Mouse (Mus musculus) limb, embryonic 11.5 days (tissue): ENCODE data around the gene Stk35. TPM values are rescaled to one million over a fixed set of nuclear protein-coding genes. Genes with fewer than 3 reads are reported as not detected.

Source experiments
- ATAC-seq: fragments of 200-750 bp; cut with Nextera tagmentation; 2 replicates; pipeline ENCODE4 v1.8.0; 2017; ENCODE audit warnings: low read depth; ENCODE audit not compliant: insufficient number of reproducible peaks, low FRiP score, low TSS enrichment
- DNase-seq: peaks from one replicate; pipeline ENCODE4 v3.0.0-alpha.2; 2015; ENCODE audit warnings: low spot score
- H3K27ac ChIP-seq: fragments of 300-500 bp; sonication (generic); replicated peaks from 2 replicates; pipeline ENCODE4 v1.5.1; 2014; ENCODE audit warnings: low read depth, mild to moderate bottlenecking, low read length
- H3K27me3 ChIP-seq: fragments of 300-500 bp; sonication (generic); 2 replicates; pipeline ENCODE4 v1.6.1; 2014; ENCODE audit warnings: mild to moderate bottlenecking, low read length, mixed read lengths; ENCODE audit not compliant: control insufficient read depth, insufficient read depth
- H3K36me3 ChIP-seq: fragments of 300-500 bp; sonication (generic); 2 replicates; pipeline ENCODE4 v1.6.1; 2014; ENCODE audit warnings: mild to moderate bottlenecking, low read length, moderate library complexity, mixed read lengths; ENCODE audit not compliant: control insufficient read depth, insufficient read depth
- H3K4me1 ChIP-seq: fragments of 300-500 bp; sonication (generic); 2 replicates; pipeline ENCODE4 v1.6.1; 2014; ENCODE audit warnings: low read length, mixed read lengths; ENCODE audit not compliant: control insufficient read depth, insufficient read depth
- H3K4me2 ChIP-seq: fragments of 300-500 bp; sonication (generic); 2 replicates; pipeline ENCODE4 v1.6.1; 2014; ENCODE audit warnings: low read depth, mild to moderate bottlenecking, moderate library complexity; ENCODE audit not compliant: severe bottlenecking
- H3K4me3 ChIP-seq: fragments of 300-500 bp; sonication (generic); 2 replicates; pipeline ENCODE4 v1.5.1; 2014; ENCODE audit warnings: low read depth, low read length
- H3K9ac ChIP-seq: fragments of 300-500 bp; sonication (generic); 2 replicates; pipeline ENCODE4 v1.6.1; 2014; ENCODE audit warnings: mild to moderate bottlenecking, low read length
- H3K9me3 ChIP-seq: fragments of 300-500 bp; sonication (generic); 2 replicates; pipeline ENCODE4 v1.6.1; 2016; ENCODE audit warnings: low read length; ENCODE audit not compliant: control insufficient read depth
- WGBS: fragments of 180-500 bp; shearing (Covaris S2); extraction: QIAGEN DNeasy Blood & Tissue Kit; methylation state at CpG from one replicate; pipeline ENCODE4 v1.1.7; 2014; 5-methylcytosine and 5-hydroxymethylcytosine counted together
- polyA plus RNA-seq: library from polyadenylated mRNA; unstranded; fragments of >200 nt; fragmentation: Nextera tagmentation; extraction: Ambion mirVana; gene quantifications from 2 replicates; pipeline ENCODE4 v1.2.1, GENCODE M21; 2014

The Stk35 gene
- polyA plus RNA-seq, 1 experiment from 2014 or later = 20.5 TPM

GRCm38 (mm10) chr2:129821568-129821967 is 21.3 kb downstream of the Stk35 start:
- no peak for ATAC-seq
- 89% methylated on average over 5 of the region's 5 CpGs for WGBS
- H3K9ac ChIP-seq = no peak overlapping the region
- DNase-seq = no peak
- H3K27me3 ChIP-seq = no peaks in the 10 kb centered on the region
- no peaks in the 10 kb centered on the region for H3K4me1 ChIP-seq
- H3K4me2 ChIP-seq = no peak overlapping the region
- no peak overlapping the region for H3K4me3 ChIP-seq
- peaks cover 5% of the 10 kb centered on the region; the same call in 1 of the 2 replicates for H3K36me3 ChIP-seq
- no peak overlapping the region for H3K27ac ChIP-seq
- H3K9me3 ChIP-seq = no peaks in the 10 kb centered on the region

GRCm38 (mm10) chr2:129823310-129823709 is 23.0 kb downstream of the Stk35 start:
- no peak overlapping the region for H3K4me2 ChIP-seq
- no peak overlapping the region for H3K4me3 ChIP-seq
- no peak overlapping the region for H3K27ac ChIP-seq
- DNase-seq (no peak), ATAC-seq (no peak)
- no peaks in the 10 kb centered on the region for H3K4me1 ChIP-seq
- peaks cover 7% of the 10 kb centered on the region; the same call in 1 of the 2 replicates for H3K36me3 ChIP-seq
- no peaks in the 10 kb centered on the region for H3K9me3 ChIP-seq
- H3K27me3 ChIP-seq = no peaks in the 10 kb centered on the region
- no peak overlapping the region for H3K9ac ChIP-seq
- 91% methylated on average over 2 of the region's 2 CpGs for WGBS

GRCm38 (mm10) chr2:129824254-129824653 is 23.9 kb downstream of the Stk35 start:
- Histone ChIP-seq H3K36me3 (peaks cover 11% of the 10 kb centered on the region; the same call in 1 of the 2 replicates), H3K27me3 (no peaks in the 10 kb centered on the region), H3K27ac (no peak overlapping the region), H3K9me3 (no peaks in the 10 kb centered on the region), H3K9ac (no peak overlapping the region), H3K4me1 (no peaks in the 10 kb centered on the region), H3K4me3 (no peak overlapping the region), H3K4me2 (no peak overlapping the region)
- DNase-seq (no peak), ATAC-seq (no peak)
- WGBS = 89% methylated on average over 6 of the region's 6 CpGs

GRCm38 (mm10) chr2:129826141-129826540 is 25.8 kb downstream of the Stk35 start:
- Histone ChIP-seq H3K4me1 (no peaks in the 10 kb centered on the region), H3K9me3 (no peaks in the 10 kb centered on the region), H3K27me3 (no peaks in the 10 kb centered on the region), H3K27ac (no peak overlapping the region), H3K4me3 (no peak overlapping the region), H3K9ac (no peak overlapping the region), H3K36me3 (peaks cover 13% of the 10 kb centered on the region; the same call in 1 of the 2 replicates), H3K4me2 (no peak overlapping the region)
- 94% methylated on average over 3 of the region's 3 CpGs for WGBS
- DNase-seq (no peak), ATAC-seq (no peak)

GRCm38 (mm10) chr2:129832993-129833392 is 32.7 kb downstream of the Stk35 start:
- Histone ChIP-seq H3K4me3 (no peak overlapping the region), H3K36me3 (peaks cover 13% of the 10 kb centered on the region; the same call in 1 of the 2 replicates), H3K9me3 (no peaks in the 10 kb centered on the region), H3K27me3 (no peaks in the 10 kb centered on the region), H3K4me1 (no peaks in the 10 kb centered on the region), H3K27ac (no peak overlapping the region), H3K4me2 (no peak overlapping the region), H3K9ac (no peak overlapping the region)
- WGBS = 82% methylated on average over 4 of the region's 4 CpGs
- no peak for ATAC-seq
- no peak for DNase-seq

GRCm38 (mm10) chr2:129834221-129834620 is 33.9 kb downstream of the Stk35 start:
- 92% methylated on average over 1 of the region's 1 CpGs for WGBS
- H3K9me3 ChIP-seq = no peaks in the 10 kb centered on the region
- DNase-seq = no peak

GRCm38 (mm10) chr2:129834881-129835280 is 34.6 kb downstream of the Stk35 start:
- no peak for DNase-seq
- ATAC-seq = no peak
- WGBS = 83% methylated on average over 6 of the region's 6 CpGs
- Histone ChIP-seq H3K27me3 (no peaks in the 10 kb centered on the region), H3K36me3 (peaks cover 7% of the 10 kb centered on the region; the same call in 1 of the 2 replicates), H3K4me3 (no peak overlapping the region), H3K9ac (no peak overlapping the region), H3K4me1 (no peaks in the 10 kb centered on the region), H3K4me2 (no peak overlapping the region), H3K27ac (no peak overlapping the region), H3K9me3 (no peaks in the 10 kb centered on the region)

More at GRCm38 (mm10) chr2:129834221-129834620, 33.9 kb downstream of the Stk35 start:
- Histone ChIP-seq H3K9ac (no peak overlapping the region), H3K4me3 (no peak overlapping the region), H3K36me3 (peaks cover 7% of the 10 kb centered on the region; the same call in 1 of the 2 replicates), H3K4me2 (no peak overlapping the region), H3K27ac (no peak overlapping the region), H3K4me1 (no peaks in the 10 kb centered on the region), H3K27me3 (no peaks in the 10 kb centered on the region)
- no peak for ATAC-seq

- H3K27ac ChIP-seq = no peak overlapping the region
- 83% methylated on average over 1 of the region's 1 CpGs for WGBS
- H3K9me3 ChIP-seq = no peaks in the 10 kb centered on the region
- H3K27me3 ChIP-seq = no peaks in the 10 kb centered on the region
- H3K4me2 ChIP-seq = no peak overlapping the region
- no peaks in the 10 kb centered on the region for H3K4me1 ChIP-seq
- DNase-seq = no peak
- no peaks in the 10 kb centered on the region for H3K36me3 ChIP-seq
- H3K9ac ChIP-seq = no peak overlapping the region
- H3K4me3 ChIP-seq = no peak overlapping the region
- no peak for ATAC-seq
Measured at GRCm38 (mm10) chr2:129836921-129837320, 36.6 kb downstream of the Stk35 start.

GRCm38 (mm10) chr2:129838321-129838720 is 38.0 kb downstream of the Stk35 start:
- Histone ChIP-seq H3K27me3 (no peaks in the 10 kb centered on the region), H3K9me3 (no peaks in the 10 kb centered on the region), H3K4me3 (no peak overlapping the region), H3K4me2 (no peak overlapping the region), H3K27ac (no peak overlapping the region), H3K36me3 (no peaks in the 10 kb centered on the region), H3K4me1 (no peaks in the 10 kb centered on the region), H3K9ac (no peak overlapping the region)
- 88% methylated on average over 1 of the region's 1 CpGs for WGBS
- ATAC-seq = no peak
- no peak for DNase-seq
